Mouse (Mus musculus) embryonic stem cell, embryonic (primary cell): Measurements from ENCODE around the gene Zic2.

Source experiments
- CTCF ChIA-PET, 4 experiments: fragments of 300-600 bp in 2 of 4; fragments of 350-600 bp in 2 of 4; sonication (Branson Sonifier 250); formaldehyde crosslinking; loops; one replicate each; lab custom pipeline; 2022; ENCODE audit warnings: inconsistent platforms in 2 of 4; lab: Charles Lee
- POLR2A ChIA-PET, 4 experiments: fragments of 300-600 bp in 2 of 4; fragments of 350-600 bp in 2 of 4; sonication (Branson Sonifier 250); formaldehyde crosslinking; loops; one replicate each; lab custom pipeline; 2022; ENCODE audit warnings: antibody characterized with exemption in 4 of 4, inconsistent platforms in 1 of 4; lab: Charles Lee

Gene Zic2

GRCm38 (mm10) chr14:122477971-122478573 is 2.8 kb downstream of the Zic2 start:
- ChIA-PET POLR2A (interaction anchor here in 3 of 4 experiments (0.6 to 12.4 kb wide), 30 partner anchors 8 to 302 kb away, joined by 3 to 230 read pairs (median 4); partner anchors contain the start of genes Zic5 (in 3 of the 3), Gm10837 (in 2 of the 3) and Pcca (in 1 of the 3)), CTCF (interaction anchor here in 2 of 4 experiments (0.6 to 0.7 kb wide), 3 partner anchors 16 to 209 kb away, joined by 3 read pairs; no protein-coding TSS in a partner anchor)

DNA sequence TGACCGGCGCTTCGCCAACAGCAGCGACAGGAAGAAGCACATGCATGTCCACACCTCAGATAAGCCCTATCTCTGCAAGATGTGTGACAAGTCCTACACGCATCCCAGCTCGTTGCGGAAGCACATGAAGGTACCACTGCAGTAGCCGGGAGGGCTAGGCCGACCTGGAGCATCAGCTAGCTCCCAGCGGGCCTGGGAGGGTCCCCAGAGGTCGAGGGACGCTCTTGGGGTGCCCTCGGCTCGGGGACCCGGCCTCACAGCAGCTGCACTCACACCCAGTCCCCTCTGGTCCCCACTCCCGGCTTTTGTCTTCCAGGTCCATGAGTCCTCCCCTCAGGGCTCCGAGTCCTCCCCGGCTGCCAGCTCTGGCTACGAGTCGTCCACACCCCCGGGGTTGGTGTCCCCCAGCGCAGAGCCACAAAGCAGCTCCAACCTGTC is 3.4 kb downstream of the Zic2 start:
- CTCF ChIA-PET, result interaction anchor here in 2 of 4 experiments (0.6 to 0.7 kb wide), 2 partner anchors 35 to 210 kb away, joined by 3 read pairs; no protein-coding TSS in a partner anchor
- POLR2A ChIA-PET, result interaction anchor here in 3 of 4 experiments (0.6 to 12.4 kb wide), 23 partner anchors 7 to 303 kb away, joined by 3 to 230 read pairs (median 4); partner anchors contain the start of genes Zic5 (in 3 of the 3), Gm10837 (in 2 of the 3) and Pcca (in 1 of the 3)

DNA sequence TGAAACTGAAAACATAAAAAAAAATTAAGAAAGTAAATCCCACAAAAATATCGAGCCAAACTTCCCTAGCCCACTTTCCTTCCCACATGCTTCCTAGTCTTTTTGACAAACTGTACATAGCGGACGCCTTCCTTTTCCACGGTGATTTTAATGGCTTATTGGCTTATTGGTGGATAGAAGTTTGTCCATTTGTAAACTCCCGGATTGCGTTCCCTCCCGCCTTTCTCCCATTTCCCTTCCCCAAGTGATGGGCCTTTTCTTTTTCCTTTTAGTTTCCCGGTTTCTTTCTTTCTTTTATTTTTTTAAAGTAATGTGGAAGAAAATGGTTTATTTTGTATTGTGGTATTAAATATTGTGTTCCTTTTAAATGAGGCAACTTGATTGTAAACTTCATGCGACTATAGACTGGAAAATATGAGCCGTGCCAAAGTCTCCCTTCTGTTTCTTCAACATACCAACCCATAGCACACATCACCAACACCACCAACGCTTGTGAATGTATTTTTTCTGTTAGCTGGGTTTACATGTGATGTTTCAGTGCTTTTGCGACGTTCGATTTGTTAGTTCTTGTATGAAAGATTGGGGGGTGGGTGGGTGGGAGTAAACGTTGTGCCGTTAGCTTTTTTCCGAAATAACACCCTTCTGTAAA is 4.3 kb downstream of the Zic2 start:
- POLR2A ChIA-PET, result interaction anchor here in 3 of 4 experiments (1.1 to 12.4 kb wide), 11 partner anchors 11 to 444 kb away, joined by 3 to 230 read pairs (median 6); partner anchors contain the start of genes Zic5 (in 3 of the 3) and Gm10837 (in 2 of the 3)
- CTCF ChIA-PET, result no interaction called here

GRCm38 (mm10) chr14:122480355-122480754 is 5.1 kb downstream of the Zic2 start:
- CTCF ChIA-PET, result interaction anchor here in 3 of 4 experiments (0.5 to 1.4 kb wide), 7 partner anchors 11 to 400 kb away, joined by 3 to 12 read pairs (median 3); no protein-coding TSS in a partner anchor
- POLR2A ChIA-PET, result interaction anchor here (0.6 to 12.4 kb wide), 25 partner anchors 10 to 444 kb away, joined by 3 to 230 read pairs (median 4); partner anchors contain the start of genes Zic5 (in 4 of the 4), Gm10837 (in 3 of the 4), Gm5089 (in 1 of the 4) and Pcca (in 1 of the 4)

DNA sequence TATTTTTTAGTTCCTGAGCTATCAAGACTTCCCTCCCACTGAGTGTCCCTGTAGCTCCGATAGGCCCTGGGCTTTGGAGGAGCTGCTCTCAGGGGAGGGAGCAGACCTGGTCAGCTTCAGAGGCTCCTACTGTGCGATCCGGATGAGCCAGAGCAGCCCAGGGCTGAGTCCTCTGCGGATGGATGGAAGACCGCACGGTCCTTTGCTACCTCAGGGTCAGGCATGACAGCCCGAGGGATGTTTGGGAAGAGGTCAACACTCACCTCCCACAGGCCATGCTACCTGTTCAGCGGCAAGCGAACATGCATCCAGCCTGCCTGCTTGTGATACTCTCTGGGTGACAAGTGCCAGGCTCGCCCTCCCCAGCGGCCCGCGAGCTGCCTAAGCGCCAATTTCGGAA is 5.9 kb downstream of the Zic2 start:
- ChIA-PET CTCF (interaction anchor here in 2 of 4 experiments (0.5 to 1.4 kb wide), 6 partner anchors 10 to 765 kb away, joined by 3 to 4 read pairs (median 4); no protein-coding TSS in a partner anchor), POLR2A (interaction anchor here (0.5 to 12.4 kb wide), 23 partner anchors 9 to 278 kb away, joined by 3 to 230 read pairs (median 5); partner anchors contain the start of genes Zic5 (in 4 of the 4), Gm10837 (in 3 of the 4) and Gm5089 (in 1 of the 4))

DNA sequence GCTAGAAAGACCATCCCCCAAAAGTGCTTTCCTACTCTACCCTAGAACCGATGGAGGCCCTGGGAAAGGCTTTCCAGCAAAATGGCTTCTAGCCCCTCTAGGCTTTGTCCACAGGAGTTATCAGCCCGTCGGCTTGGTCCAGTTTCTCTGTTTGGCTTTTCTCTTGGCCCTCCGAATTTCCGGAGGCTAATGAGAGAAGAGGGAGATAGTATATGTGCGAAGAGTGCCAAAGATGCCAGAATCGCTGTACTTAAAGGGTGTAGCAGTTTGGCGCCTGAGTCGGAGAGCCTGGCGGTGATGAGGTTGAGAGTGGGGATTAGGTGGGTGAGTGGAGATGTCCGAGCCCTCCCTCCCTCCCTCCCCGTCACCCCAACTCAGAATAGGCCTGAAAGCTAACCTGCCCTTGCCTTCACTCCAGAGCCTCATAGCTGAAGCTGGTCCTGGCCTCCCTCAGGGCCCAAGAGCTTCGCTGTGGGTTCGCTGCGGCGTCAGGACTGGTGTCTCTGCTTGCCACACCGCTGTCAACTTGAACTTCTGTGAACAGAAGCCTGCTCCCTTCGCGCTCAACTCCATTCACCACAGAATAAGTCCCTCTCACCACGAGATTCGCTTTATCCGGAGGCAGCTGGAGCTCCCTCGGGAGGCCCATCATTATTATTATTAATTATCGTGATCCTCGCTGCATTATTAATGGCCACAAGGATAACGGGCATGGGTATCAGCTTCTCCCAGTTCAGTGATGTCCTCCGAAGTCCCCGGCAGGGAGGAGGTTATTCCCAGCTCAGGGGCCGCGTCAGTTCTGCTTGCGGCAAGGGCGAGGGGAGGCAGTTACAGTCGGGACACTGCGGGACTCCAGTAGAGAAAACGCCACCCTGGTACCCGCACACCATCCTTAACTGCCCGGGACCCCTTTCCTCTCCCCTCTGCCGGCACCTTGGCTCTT is 7.1 kb downstream of the Zic2 start:
- ChIA-PET CTCF (interaction anchor here in 1 of 4 experiments (0.5 kb wide), 1 partner anchor 8 kb away, joined by 4 read pairs; no protein-coding TSS in a partner anchor), POLR2A (interaction anchor here (0.5 to 12.4 kb wide), 18 partner anchors 7 to 729 kb away, joined by 3 to 230 read pairs (median 5); partner anchors contain the start of genes Gm10837 (in 3 of the 4), Zic2 (in 2 of the 4), Pcca (in 1 of the 4) and Zic5 (in 1 of the 4))

GRCm38 (mm10) chr14:122483024-122483385 is 7.8 kb downstream of the Zic2 start:
- POLR2A ChIA-PET, result interaction anchor here in 3 of 4 experiments (0.8 to 12.4 kb wide), 9 partner anchors 8 to 205 kb away, joined by 3 to 230 read pairs (median 5); partner anchors contain the start of genes Zic2 (in 2 of the 3), Pcca (in 1 of the 3) and Zic5 (in 1 of the 3)
- CTCF ChIA-PET, result no interaction called here

GRCm38 (mm10) chr14:122483556-122484421 is 8.6 kb downstream of the Zic2 start:
- ChIA-PET CTCF (no interaction called here), POLR2A (interaction anchor here in 3 of 4 experiments (0.9 to 12.4 kb wide), 9 partner anchors 10 to 206 kb away, joined by 3 to 230 read pairs (median 5); partner anchors contain the start of genes Pcca (in 1 of the 3), Zic2 (in 1 of the 3) and Zic5 (in 1 of the 3))

DNA sequence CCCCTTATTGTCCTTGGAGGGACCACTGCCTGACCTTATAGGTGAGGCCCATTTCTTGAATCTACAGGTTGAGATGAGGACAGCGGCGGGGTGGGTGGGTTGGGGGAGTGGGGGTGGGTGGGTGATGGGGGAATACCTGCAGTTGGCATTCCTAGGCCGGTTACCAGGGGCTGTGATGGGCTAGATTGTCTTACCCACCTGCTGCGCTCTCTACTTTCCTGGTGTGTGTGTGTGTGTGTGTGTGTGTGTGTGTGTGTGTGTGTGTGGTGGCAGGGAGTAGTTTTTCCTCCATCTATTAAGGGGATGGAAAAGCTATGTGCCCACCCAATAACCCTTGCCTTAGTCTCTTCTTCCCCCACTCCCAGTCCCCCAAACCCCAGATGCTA is 9.2 kb downstream of the Zic2 start:
- ChIA-PET POLR2A (interaction anchor here (0.5 to 1.0 kb wide), 6 partner anchors 9 to 391 kb away, joined by 3 to 5 read pairs (median 3); partner anchors contain the start of genes Zic2 (in 1 of the 4) and Zic5 (in 1 of the 4)), CTCF (no interaction called here)

- POLR2A ChIA-PET, result interaction anchor here (0.5 to 1.6 kb wide), 8 partner anchors 8 to 391 kb away, joined by 3 to 5 read pairs (median 3); partner anchors contain the start of genes Zic2 (in 1 of the 4) and Zic5 (in 1 of the 4)
Observed at GRCm38 (mm10) chr14:122484844-122485551, 9.8 kb downstream of the Zic2 start.

DNA sequence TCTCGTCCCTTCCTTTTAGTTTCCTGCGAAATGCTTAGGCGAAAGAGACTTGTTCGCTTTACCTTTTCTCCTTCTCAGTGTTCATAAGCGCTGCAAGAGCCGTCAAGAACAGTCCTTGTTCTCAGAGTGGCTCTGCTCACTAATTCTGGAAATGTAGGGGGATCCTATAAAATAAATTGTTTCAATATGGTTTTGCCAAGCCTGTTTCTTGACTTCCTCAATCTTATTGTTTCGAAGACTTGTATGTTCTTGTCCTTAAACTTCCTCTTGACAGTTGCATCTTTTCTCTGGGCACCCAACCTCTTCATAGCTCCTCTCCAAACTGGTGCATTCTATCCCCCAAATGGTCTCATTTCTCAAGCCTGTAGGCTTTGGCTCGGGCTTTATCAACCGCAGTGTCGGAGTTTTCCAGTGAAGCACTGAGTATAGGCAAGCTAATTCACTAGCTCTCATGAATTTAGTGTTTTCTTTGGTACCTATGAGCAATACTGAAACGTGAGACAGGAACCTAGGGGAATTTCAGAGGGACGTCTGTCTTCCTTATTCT is 10.5 kb downstream of the Zic2 start:
- CTCF ChIA-PET, result interaction anchor here in 1 of 4 experiments (0.6 kb wide), 1 partner anchor 531 kb away, joined by 5 read pairs; no protein-coding TSS in a partner anchor
- POLR2A ChIA-PET, result interaction anchor here in 3 of 4 experiments (0.6 to 1.6 kb wide), 5 partner anchors 8 to 135 kb away, joined by 3 to 7 read pairs (median 3); no protein-coding TSS in a partner anchor

More at GRCm38 (mm10) chr14:122484844-122485551, 9.8 kb downstream of the Zic2 start:
- CTCF ChIA-PET, result interaction anchor here in 1 of 4 experiments (0.6 kb wide), 1 partner anchor 530 kb away, joined by 5 read pairs; no protein-coding TSS in a partner anchor

- POLR2A ChIA-PET, result interaction anchor here in 2 of 4 experiments (0.9 to 1.6 kb wide), 4 partner anchors 9 to 39 kb away, joined by 3 to 7 read pairs (median 4); partner anchors contain the start of gene Zic2 (in 1 of the 2)
- CTCF ChIA-PET, result interaction anchor here in 1 of 4 experiments (0.7 kb wide), 1 partner anchor 644 kb away, joined by 4 read pairs; no protein-coding TSS in a partner anchor
Observed at GRCm38 (mm10) chr14:122486611-122487010, 11.4 kb downstream of the Zic2 start.

DNA sequence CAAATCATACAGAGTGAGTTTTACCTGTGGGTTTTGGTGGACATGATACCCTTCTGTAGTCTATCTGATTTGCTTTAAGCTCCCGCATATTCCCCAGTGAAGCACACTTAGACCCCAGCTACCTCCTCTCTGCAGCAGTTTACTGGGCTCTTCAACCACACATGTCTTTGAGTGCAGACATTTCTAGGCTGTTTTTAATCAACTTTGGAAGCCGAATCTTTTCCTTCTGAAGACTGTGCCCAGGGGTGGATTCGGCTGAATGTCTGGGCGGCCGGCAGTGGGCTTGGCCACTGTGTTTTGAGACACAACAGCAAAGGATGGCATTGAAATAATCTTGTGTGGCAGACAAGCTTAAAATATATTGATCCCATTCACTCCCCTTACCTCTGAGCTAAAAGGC is 12.1 kb downstream of the Zic2 start:
- POLR2A ChIA-PET, result interaction anchor here in 1 of 4 experiments (0.5 to 1.2 kb wide), 3 partner anchors 12 to 196 kb away, joined by 3 read pairs; partner anchors contain the start of gene Zic2
- CTCF ChIA-PET, result interaction anchor here in 2 of 4 experiments (0.7 kb wide), 2 partner anchors 44 to 643 kb away, joined by 3 to 4 read pairs; no protein-coding TSS in a partner anchor

GRCm38 (mm10) chr14:122489041-122489440 is 13.8 kb downstream of the Zic2 start:
- ChIA-PET CTCF (interaction anchor here in 1 of 4 experiments (0.7 kb wide), 1 partner anchor 405 kb away, joined by 8 read pairs; no protein-coding TSS in a partner anchor), POLR2A (interaction anchor here in 3 of 4 experiments (0.8 to 3.9 kb wide), 8 partner anchors 8 to 55 kb away, joined by 3 to 41 read pairs (median 8); partner anchors contain the start of genes Zic2 (in 2 of the 3), Gm5089 (in 1 of the 3) and Pcca (in 1 of the 3))
